Mouse (Mus musculus) lung, postnatal 10 days (tissue): ENCODE measurements at regions not wholly inside any gene's neighbourhood (a gene's known extent, or its start where the extent isn't known, plus 50 kb on each side); places are given as distances from the start of the nearest gene placed in this dataset.
"Not testable (repeated sequence)": the region's sequence is repeated elsewhere in the genome, so short reads cannot be mapped to it uniquely, and the experiment has no call there.

Experiments
- DNase-seq: peaks from one replicate; pipeline ENCODE4 v3.0.0; 2021

- no peak for DNase-seq
Observed at GRCm38 (mm10) chr9:8731141-8731540, 168.5 kb upstream of the Pgr start.

GRCm38 (mm10) chr9:8733485-8733884 lies 166.1 kb upstream of the Pgr start:
- no peak for DNase-seq

GRCm38 (mm10) chr9:8740190-8740589 lies 159.4 kb upstream of the Pgr start:
- no peak for DNase-seq

- no peak for DNase-seq
Observed at GRCm38 (mm10) chr9:8749878-8750277, 149.8 kb upstream of the Pgr start.

DNA sequence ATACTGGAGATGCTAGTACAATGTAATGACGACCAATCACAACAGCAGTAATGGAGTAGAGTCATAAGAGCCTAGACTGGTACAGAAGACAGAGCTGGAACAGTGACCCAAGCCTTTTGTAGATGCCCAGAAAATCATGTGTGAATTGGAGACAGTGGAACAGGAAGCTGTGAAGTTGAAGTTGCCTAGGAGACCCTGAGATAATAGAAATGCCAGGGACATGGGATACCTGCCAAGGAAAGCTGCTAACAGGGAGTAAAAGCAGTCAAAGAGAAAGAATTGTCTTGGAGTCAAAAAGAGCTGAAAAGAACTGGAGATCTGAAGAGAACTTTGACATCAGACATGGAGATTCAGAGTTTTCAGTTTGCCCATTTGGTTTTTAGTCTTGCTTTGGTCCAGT lies 138.8 kb upstream of the Pgr start:
- no peak for DNase-seq

GRCm38 (mm10) chr9:8769398-8769797 lies 130.2 kb upstream of the Pgr start:
- DNase-seq: not testable (repeated sequence)

GRCm38 (mm10) chr9:8769996-8770395 lies 129.6 kb upstream of the Pgr start:
- DNase-seq: no peak

- DNase-seq: not testable (repeated sequence)
Observed at GRCm38 (mm10) chr9:8781336-8781735, 118.3 kb upstream of the Pgr start.

DNA sequence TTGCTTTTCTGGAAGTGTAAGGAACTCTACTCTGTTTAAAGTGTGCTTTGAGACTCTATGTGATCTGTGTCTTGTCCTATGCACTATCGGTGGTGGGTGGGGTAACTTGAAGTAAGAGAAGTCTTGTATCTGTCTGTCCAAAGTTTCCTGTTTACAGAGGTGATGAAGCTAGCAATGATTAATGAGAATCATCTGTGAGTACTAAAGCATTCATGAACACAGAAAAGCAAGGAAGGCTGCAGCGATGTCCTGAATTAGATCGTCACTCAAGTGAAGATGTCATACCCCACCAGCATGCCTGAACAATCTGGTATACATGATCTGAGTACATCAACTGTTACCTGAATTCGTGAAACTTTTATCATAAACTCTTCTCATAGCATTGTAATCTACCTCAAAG lies 85.4 kb upstream of the Pgr start:
- no peak for DNase-seq

- DNase-seq: no peak
Observed at GRCm38 (mm10) chr9:8823719-8824371, 75.8 kb upstream of the Pgr start.

- peak; percentile 66 for DNase-seq
Observed at GRCm38 (mm10) chr9:8832150-8832549, 67.5 kb upstream of the Pgr start.

DNA sequence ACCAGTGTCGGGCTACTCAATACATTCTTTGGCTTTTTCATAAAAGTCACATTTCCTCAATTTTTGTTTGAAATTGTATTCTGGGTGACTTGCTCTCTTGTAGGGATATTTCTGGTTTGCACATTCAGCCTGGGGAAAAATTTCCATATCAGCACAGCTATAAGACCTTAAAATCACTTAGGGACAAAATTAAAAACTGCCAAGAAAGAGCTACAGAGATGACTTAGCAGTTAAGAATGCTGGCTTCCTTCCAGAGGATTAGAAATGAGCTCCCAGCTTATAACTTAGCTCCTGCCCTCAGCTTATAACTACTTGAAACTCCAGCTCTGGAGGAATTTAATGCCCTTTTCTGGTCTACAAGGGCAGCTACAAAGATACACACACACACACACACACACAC lies 62.6 kb upstream of the Pgr start:
- no peak for DNase-seq

DNA sequence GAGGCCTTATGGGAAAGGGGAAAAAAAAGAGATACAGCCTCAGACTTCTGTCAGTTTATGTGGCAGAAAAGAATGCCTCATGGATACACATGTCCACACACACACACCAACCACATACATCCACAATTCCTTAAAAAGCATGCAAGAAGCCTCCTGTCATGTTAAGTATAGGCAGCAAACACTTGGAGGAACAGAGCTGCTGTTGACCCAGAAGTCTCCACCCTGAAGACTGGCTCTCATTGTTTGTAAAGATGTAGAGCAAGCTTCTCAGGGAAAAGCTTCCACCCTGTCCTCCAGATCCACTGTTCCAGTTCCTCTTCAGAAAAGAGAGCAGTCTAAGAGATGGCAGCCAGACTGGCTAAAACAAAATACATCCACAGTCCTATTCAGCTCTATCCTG lies 61.3 kb upstream of the Pgr start:
- no peak for DNase-seq

- no peak for DNase-seq
Observed at GRCm38 (mm10) chr9:8838891-8839290, 60.7 kb upstream of the Pgr start.
